Mouse (Mus musculus) thymus, postnatal 36 days (tissue): ENCODE measurements at regions not wholly inside any gene's neighbourhood (a gene's known extent, or its start where the extent isn't known, plus 50 kb on each side); places are given as distances from the start of the nearest gene placed in this dataset.

ENCODE experiments used
- DNase-seq, 2 experiments: peaks; one replicate each; pipeline ENCODE4 v3.0.0; 2022; ENCODE audit warnings: mixed read lengths in 2 of 2

DNA sequence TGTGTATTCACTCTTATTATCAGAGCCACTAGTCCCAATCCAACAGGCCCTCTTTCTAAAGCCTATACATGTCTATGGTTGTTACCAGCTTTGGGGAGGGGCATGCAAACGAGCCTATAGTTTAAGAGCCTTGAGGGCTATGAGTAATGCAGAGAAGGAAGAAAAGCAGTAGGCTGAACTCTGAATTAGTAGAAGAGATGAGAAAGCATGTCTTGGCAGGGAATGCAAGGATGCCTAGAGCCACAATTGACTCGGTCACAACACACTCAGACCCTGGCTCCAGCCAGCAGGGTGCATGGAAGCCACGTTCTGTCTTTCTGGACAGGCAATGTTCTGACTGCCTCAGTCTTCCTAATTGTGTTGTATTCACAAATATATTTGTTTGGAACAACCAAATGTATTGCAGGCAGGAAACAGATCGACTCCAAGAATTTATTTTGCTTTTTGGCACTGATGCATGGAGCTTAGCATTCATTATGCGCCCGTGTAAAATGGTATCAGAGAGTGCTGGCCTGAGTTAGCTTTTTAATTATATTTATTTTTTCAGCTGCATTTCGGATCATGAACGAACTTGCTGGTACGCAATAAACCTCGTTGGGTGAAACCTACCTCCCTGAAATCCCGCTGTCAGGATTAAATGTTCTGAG lies 110.2 kb downstream of the Rybp start:
- no peak for DNase-seq

DNA sequence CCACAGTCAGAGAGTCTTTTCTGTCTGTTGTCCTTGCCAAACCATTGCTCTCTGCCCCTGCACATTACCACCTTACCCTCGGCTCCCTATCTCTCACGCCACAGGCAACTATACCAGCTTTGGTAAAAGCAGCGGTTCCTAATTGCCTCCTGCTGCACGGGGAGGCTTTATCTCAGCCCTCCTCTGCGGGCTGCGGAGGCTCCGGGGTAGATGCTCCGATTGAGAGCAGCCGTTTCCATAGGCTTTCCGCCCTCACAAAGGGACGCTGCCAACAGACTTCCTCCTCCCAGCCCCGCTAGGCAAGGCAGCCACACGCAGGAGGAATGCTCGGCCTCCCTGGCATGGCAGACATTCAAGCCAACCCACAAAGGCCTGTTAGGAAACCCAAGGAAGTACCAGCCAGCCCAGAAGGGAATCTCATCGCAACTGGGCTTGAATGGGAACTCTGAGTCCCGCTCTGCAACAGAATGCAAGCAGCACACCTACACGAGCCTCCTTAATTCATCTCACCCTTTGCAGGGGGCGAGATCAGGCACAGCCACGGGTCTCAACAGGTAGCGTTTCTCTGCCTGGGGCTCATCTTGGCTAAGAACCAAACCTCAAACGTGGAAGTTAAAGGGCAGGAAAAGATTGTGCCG lies 116.5 kb downstream of the Rybp start:
- peak in 1 of 2 experiments; percentile 27 for DNase-seq

DNA sequence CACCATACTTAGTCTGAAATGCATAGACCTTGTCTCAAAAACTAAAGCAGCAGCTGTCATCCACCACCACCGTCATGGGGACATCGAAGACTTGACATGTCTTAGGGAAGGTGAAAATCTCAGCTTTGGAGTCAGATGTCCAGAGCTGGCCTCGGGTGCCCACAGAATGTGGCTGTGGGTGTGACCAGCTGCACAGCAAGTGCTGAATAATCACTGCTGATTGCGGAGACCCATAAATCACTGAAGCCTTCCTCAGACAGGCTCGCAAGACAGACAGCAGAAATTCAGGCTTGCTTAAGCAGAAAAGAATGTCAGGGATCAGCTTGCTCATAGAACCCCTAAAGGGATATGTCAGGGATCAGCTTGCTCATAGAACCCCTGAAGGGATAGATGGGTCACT lies 120.0 kb downstream of the Rybp start:
- no peak for DNase-seq

DNA sequence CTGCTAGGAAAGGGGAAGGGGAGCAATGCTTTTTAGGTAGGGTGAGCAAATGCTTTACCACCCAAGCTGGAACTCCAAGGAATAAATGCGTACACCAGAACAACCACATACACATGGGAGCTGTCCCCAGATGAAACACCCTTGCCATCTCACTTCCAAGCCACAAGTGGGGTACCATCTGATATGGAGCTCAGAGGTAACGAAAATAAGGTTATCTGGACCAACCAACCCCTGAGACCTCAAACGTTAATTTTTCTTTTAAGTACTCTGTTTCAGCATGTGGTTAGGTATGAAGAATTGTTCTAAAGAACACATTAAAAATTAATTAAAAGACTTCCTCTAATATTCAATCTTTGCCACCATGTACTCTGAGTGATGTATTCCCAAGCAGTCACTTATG lies 121.5 kb downstream of the Rybp start:
- no peak for DNase-seq

DNA sequence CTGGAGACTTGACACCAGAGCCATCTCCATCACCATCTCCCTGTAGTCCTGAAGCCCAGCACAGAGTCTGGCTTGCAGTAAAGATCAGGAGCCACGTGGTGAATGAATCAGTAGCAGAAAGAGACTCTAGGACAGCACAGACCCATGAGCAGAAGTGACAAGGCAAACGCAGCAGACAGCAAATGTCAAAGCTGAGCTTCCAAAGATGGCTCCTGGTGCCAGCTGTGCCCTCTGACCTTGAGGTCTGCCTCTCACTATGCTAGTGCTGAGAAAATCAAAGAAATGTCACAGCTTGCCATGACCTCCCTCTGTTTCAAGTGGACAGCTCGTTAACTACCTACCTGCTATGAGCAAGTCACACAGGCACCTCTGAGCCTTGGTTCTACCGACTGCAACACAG lies 123.1 kb downstream of the Rybp start:
- DNase-seq: no peak

DNA sequence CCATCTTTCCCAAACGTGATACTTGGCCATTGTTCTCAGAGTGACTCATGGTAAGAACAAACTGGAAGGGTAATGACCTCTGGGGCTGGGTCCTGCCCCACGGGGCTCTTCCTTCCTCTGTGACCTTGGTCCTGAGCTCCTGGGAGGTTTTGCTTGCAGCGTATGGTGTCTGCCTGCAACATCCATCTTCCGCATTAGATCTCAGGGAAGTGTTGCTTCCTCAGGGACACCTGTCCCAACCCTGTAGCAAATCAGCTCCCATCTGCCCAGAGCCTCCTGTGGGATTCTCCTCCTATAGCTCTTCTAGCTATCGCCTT lies 123.5 kb downstream of the Rybp start:
- DNase-seq: no peak

DNA sequence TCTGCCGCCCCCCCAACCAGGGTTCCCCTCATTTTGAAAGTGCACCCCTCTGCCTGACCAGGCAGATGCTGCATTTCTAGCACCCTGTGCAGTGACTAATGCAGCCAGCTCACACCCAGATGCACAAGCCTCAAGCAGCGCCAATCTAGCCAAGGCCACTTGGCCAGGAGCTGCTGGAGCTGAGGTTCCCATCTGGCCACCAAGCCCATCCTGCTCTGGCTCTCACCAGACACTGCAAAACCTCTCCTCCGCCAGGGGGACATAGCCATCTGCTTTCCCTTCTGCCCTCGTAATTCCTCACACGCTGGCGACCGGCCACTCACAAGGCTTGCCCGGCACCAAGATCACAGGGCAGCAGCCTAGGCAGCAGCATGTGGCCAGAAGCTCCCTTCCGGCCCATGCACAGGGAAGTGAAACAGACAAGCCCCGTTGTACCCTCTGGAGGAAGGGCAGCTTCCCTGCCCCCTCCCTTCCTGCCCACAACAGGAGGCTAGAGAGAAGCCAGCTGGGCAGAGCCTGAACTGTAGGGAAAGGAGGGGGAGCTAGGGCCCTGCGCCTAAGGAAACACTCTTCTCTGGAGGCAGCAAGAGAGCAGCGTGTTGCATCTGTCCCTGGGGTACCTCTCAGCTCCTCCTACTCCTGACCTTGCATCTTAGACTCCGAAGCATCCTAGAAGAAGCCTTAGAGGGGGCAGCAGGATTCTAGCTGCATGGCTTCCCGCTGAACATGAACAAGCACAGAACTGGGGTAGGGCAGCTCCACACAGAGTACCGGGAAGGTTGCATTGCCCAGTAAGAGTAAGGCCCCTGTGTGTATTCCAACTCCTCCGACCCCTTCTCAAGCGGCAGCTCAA lies 124.1 kb downstream of the Rybp start:
- DNase-seq: peak; percentile 40 to 51

DNA sequence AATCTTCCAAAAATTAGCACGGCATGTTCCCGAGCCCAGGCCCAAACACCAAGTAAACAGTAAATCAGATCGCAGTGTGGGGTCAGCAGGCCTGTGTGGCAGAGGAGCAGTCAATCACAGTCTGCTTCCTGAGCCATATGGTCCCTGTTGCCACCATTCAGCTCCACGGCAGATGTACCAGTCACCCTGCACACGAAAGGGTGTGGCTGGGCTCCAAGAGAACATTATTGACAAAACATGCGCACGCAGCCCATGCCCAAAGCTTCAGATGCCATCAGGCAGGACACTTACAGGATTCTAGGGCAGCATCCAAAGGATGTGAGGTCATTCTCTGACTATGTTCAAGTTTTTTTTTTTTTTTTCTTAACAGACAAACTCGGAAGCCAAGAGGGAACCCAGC lies 126.6 kb downstream of the Rybp start:
- DNase-seq: no peak

DNA sequence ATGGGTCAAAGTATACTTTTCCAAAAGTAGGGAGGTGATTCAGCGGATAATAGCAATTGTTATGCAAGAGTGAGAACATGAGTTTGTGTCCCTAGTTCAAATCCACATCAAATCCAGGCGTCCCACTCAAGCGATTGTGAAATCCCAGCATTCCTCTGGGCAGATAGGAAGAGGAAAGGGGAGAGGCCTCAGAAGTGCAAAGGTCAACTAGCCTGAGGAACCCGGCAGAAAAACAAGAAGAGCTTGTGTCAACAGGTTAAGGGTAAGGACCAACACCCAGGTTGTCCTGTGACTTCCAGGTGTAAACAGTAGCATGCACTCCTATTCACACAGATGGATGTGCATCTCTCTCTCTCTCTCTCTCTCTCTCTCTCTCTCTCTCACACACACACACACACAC lies 127.5 kb downstream of the Rybp start:
- DNase-seq: no peak

DNA sequence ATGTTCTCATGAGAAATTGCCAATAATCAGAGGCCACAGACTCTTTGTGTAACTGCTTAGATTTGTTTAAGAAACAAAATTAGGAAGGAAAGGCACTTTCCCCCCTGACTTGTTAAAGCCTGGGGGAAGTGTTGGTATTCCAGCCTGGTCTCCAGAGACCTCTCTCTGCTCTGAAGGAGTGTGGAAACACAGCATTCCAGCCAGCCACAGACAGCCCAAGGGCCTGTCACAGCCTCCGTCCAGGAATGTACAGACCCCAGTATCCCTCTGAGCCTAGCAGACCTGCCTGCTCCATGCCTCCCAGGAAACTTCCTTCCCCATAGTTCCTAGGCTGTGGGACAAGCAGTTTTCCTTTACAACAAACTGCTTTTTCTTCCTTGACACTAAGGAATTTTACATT lies 128.0 kb downstream of the Rybp start:
- no peak for DNase-seq

DNA sequence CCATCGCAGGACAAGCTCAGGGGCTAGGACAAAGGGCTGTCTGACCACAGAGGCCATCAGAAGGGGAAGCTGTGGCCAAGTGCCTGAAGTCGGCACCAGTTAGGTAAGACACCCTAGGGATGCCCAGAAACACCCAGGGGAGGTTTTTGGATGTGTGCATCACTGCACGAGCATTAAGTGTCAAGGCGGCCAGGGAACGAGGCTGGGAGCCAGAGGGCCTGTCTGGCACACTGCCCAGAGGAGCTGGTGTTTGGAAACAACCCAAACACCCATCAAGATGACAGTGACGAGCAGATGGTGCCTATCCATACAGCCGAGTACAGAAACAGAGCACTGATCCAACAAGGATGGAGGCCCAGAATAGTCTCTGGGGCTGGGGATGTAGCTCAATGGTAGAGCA lies 130.0 kb downstream of the Rybp start:
- no peak for DNase-seq

DNA sequence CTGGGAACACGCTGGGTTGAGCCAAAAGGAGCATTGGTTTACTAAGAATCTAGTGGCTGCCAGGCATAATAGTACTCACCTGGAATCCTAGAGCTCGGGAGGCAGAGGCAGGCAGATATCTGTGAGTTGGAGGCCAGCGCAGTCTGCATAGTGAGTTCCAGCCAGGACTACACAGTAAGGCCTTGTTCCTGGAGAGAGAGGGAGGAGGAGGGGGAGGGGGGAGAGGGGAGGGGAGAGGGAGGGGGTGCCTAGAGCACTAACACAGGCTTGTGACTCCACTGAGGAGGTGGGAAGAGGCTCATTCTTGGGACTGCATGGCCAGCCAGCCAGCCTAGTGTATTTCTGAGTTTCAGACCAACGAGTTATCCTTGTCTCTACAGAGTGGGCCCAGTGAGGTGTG lies 131.1 kb downstream of the Rybp start:
- DNase-seq: no peak

DNA sequence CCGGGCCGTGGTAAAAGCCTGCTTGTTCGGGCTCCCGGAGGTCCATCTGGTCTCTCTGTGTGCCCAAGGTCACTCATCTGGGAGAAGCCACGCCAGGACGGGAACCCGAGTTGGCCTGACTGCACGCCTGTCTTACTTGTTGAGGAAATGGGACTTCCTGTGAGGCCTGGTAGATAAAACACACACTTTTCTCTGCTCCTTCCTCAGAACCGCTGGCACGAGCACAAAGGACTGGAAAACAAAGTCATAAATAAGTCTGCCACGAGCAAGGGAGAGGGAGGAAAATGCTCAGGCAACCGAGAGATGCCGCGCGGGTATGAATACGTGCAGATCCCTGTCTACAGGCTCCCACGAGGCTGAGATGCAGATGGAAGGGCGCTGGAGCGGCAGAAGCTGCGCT lies 131.6 kb downstream of the Rybp start:
- DNase-seq: peak; percentile 18 to 20

DNA sequence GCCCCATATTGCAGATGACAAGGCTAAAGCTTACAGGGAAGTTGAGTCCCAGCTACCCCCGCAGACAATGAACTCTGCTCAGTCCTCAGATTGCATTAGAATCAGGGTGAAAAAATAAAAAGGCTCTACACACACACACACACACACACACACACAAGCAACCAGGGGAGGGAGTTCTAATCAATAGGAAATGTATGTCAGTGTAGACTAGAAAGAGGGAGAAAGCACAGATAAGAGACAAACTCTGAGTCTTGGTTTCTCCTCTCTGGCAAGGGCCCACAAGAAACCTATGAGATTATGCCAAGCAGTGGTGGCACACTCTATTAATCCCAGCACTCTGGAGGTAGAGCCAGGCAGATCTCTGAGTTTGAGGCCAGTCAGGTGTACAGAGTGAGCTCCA lies 135.8 kb downstream of the Rybp start:
- DNase-seq: no peak

DNA sequence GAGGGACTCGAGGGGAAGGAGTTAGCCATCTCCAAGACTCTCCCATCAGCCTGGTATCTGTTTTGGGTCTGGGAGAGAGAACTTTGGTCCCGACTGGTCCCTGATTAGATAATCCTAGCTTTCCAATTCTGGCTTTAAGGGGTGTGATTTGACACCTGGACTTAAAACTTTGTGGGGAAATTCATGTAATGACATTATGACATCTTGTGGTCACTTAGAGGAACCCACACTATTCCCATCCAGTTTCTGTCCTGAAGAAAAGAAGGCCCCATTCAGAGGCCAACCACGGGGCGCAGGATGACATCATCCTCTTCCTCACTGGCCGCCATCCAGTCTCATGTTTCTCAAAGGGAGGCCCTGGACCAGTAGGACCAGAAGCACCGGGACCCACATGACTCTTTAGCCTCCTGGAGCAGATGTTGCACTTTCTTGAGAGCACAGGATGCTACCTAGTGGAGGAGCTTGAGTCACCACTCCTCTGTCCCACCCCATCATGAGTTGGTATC lies 136.5 kb downstream of the Rybp start:
- no peak for DNase-seq

DNA sequence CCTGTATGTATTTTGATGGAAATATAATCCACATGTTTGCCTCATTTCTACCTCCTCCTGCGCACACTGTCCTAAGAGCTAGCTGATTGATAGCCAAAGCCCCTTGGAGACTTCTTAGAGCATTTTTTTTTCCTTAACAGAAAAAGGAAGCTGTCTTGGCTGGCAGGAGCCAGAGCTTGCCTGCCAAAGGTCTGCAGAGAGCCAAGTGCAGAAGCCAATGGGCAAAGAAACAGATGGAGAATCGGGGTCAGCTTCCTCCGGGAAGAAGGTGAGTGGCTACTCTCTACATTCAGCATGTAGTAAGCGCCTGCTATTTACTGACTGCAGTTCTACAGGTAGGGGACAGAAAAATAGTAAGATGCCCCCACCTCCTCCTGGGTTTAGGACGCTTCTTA lies 137.8 kb downstream of the Rybp start:
- DNase-seq: no peak

DNA sequence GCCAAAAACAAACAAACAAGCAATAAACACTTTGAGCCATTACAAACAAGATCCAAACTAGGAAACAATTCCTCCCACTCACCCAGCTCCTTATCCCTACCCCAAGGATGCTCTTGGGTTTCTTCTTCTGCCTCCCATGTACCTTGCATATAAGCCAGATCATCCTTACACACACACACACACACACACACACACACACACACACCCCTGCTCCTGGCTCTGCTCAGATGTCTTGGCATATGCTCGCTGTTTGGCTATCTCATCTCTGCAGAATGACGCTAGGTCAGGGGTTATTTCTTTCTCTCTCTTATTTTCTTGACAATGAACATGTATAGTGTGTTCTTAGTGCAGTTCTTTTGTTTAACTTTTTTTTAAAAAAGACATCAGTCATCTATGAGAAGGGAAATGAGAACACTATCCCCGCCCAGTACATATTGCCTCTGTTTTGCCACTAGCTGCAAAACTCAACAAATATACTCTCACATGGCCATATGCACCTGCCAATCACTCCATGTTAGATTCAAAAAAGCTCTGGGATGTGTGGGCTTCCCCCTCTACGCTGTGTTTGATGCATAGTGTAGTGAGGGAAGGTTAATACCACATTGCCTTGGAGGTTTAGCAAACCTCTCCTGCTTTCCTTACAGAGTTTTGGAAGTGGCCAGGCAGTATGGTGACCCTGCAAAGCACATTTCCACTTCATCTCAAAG lies 138.4 kb downstream of the Rybp start:
- no peak for DNase-seq

DNA sequence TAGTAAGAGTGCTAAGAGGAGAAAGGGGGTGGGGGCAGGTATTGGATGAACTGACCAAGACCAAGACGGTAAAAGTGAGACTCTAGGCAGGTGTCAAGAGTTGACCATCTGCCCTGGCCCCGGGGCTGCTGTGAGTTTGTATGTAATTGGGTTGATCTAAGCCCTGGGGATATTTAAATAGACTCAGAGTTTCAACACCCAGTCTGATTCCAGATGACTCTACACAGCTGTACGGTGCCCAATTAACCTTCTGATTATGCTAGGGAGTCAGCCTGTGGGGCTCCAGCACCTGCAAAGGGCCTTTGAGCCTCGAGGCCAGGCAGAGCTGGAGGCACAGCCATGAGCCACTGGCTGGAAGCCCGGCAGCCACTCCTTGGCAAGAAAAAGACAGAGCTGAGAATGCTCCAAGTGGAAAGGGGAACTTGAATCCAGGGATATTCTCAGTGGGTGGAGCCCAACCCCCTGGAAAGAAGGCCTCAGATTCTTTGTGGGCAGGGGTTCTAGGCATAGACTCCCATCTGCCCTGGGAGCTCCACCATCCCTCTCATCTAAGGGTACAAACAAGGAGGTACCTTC lies 140.8 kb downstream of the Rybp start:
- DNase-seq: no peak

DNA sequence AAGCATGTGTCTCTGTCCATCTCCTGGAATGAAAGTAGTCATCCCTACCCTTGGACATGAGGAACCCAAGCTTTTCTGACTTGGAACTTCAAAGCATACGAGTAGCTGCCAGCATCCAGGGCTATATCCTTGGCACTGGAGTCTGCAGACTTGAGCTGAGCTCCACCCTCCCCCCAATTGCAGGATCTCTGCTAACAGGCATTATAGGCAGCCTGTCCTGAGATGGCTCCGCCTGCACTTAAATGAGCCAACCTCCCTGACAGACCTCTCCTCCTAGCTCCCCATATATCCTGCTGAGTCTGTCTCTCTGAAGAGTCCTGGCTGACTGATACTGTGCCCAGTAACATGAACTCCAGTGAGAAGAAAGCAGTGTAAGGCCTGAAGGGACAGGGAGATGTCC lies 141.4 kb downstream of the Rybp start:
- DNase-seq: no peak

DNA sequence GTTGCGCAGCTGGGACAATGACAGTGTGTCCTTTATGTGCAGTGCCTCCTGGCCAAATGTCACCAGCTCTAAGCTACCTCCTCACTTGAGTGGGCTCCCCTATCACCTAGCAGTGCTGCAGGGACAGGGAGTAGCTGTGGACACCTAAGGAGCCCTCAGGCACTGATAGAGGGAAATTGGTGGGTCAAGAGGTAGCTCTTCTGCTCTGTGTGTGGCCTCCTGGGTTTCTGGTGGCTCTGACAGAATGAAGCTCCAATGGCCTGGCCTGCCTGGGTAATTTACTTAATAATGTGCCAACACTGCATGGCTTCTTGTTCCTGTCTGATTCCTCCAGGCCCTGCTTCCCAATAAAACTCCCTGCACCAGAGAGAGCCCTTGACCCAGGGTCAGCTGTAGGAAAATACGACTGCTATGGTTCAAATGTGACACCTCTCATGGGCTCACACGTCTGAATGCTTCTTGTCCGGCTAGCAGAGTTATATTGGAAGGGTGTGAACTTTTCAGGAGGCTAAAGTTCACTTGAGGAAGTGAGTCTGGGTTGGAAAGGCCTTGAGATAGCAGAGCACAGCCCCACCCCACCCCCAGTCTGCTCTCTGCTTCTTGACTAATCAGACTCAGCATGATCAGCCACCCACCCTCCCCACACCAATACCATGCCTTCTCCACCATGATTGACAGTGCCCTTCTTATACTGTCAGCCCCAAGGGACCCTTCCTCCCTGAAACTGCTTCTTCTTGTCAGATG lies 142.6 kb downstream of the Rybp start:
- no peak for DNase-seq

DNA sequence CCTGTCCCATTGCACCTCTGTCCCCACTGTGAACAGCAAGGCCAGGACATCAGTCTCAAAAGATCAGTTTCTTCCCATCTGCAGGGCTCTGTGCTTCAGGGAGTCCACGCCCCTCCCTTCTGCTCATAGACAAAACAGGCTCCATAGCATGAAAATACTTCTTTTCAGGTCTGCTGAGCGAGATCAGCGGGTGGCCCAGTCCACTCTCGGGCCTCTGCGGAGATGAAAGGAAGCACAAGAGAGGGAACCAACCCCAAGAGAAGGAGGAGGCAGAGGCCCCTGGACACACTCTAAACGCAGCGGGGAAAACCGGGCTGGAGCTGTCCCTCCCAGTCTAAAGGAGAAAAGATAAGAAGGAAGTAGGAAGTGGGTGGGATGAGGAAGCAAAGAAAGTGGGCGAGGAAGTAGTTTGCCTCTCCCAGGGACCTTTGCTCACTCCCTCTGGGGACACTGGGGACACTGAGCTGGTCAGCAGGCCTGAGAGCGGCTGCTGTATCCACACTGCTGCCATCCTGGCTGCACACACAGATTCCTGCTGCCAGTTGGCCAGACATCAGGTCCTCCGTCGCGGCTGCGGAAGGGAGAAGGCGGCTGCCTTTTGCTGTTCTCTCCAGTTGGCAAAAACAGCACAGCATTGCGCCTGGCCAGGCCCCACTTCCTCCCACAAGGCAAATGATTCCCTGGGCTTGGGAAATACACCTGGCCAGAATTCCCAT lies 143.5 kb downstream of the Rybp start:
- DNase-seq: no peak

DNA sequence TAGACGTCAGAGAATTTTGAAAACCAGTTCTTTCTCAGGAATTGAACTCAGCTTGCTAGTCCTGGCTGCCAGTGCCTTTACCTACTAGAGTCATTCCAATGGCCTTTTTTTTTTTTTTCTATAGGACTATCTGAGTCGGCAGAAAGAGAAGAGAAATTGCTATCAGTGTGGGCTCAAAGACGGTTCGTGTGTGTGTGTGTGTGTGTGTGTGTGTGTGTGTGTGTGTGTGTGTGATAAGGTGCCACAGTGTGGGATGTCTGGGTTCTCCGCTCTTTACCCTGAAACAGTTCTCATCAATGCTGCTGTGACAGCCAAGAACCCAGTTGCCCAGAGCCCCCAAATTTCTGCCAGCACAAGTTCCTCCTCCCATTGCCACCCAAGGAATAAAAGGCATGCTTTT lies 146.1 kb downstream of the Rybp start:
- DNase-seq: no peak
